Mouse (Mus musculus): Measurements from ENCODE around the gene Sall4. TPM values are rescaled to one million over a fixed set of nuclear protein-coding genes. Genes with fewer than 3 reads are reported as not detected.

The Sall4 gene
- total RNA-seq (2014; fragmentation: Nextera tagmentation): not detected in 2 replicates
- 0.06 and 0.11 TPM in 2 replicates for total RNA-seq (2017)
- not detected in 2 replicates for polyA plus RNA-seq (2012)

- peak within 1 kb of the TSS; percentile 16; the same call in 1 of the 2 replicates for H3K4me3 ChIP-seq (ENCODE audit: low read depth, low read length)
Observed at GRCm38 (mm10) chr2:168767582-168767981, at the start of gene Sall4. Gene Sall4, minus strand, starts transcription at chr2:168767943.

GRCm38 (mm10) chr2:168813243-168813642, 45.5 kb upstream of the Sall4 start:
- TF ChIP-seq CTCF (IDR thresholded peaks at IDR 0.05; ENCODE audit: low read depth, low read length) (no peak), TAL1 (conservative IDR thresholded peaks at IDR 0.05; ENCODE audit: low read depth, low read length) (no peak), GATA1 (IDR thresholded peaks at IDR 0.05; ENCODE audit: borderline replicate concordance, low read length) (no peak), POLR2AphosphoS5 (IDR thresholded peaks at IDR 0.05; ENCODE audit: insufficient replicate concordance, low read depth, low read length) (no peak), GATA2 (IDR thresholded peaks at IDR 0.05; ENCODE audit: borderline replicate concordance, low read depth, low read length) (no peak)
- DNase-seq (ENCODE audit: low spot score) (no peak), ATAC-seq (ENCODE audit: extremely low read depth, insufficient number of reproducible peaks, low FRiP score, poor library complexity, severe bottlenecking) (no peak)
- H3K36me3 ChIP-seq (replicated peaks): no peaks in the 10 kb centered on the region
- no peaks in the 10 kb centered on the region for H3K4me1 ChIP-seq (ENCODE audit: insufficient read depth, low read depth, low read length)
- no peak overlapping the region for H3K4me3 ChIP-seq (ENCODE audit: low read depth, low read length)
- H3K27me3 ChIP-seq (ENCODE audit: insufficient read depth, low read length): no peaks in the 10 kb centered on the region
- peaks cover 67% of the 10 kb centered on the region for H3K9me3 ChIP-seq (replicated peaks)

More at GRCm38 (mm10) chr2:168767582-168767981, at the start of gene Sall4:
- no peaks in the 10 kb centered on the region for H3K27me3 ChIP-seq (ENCODE audit: insufficient read depth, low read length)
- no peaks in the 10 kb centered on the region for H3K36me3 ChIP-seq (replicated peaks)
- DNase-seq (ENCODE audit: low spot score) (no peak), ATAC-seq (ENCODE audit: extremely low read depth, insufficient number of reproducible peaks, low FRiP score, poor library complexity, severe bottlenecking) (no peak)
- H3K9me3 ChIP-seq (replicated peaks): peaks cover 77% of the 10 kb centered on the region
- no peak for TF ChIP-seq GATA2 (IDR thresholded peaks at IDR 0.05; ENCODE audit: borderline replicate concordance, low read depth, low read length)
- no peak for TF ChIP-seq POLR2AphosphoS5 (IDR thresholded peaks at IDR 0.05; ENCODE audit: insufficient replicate concordance, low read depth, low read length)
- TF ChIP-seq TAL1 (conservative IDR thresholded peaks at IDR 0.05; ENCODE audit: low read depth, low read length): no peak
- no peak for TF ChIP-seq CTCF (IDR thresholded peaks at IDR 0.05; ENCODE audit: low read depth, low read length)
- no peak for TF ChIP-seq GATA1 (IDR thresholded peaks at IDR 0.05; ENCODE audit: borderline replicate concordance, low read length)
- no peaks in the 10 kb centered on the region for H3K4me1 ChIP-seq (ENCODE audit: insufficient read depth, low read depth, low read length)

GRCm38 (mm10) chr2:168809895-168810294, 42.2 kb upstream of the Sall4 start:
- Histone ChIP-seq H3K36me3 (replicated peaks) (no peaks in the 10 kb centered on the region), H3K9me3 (replicated peaks) (peaks cover 81% of the 10 kb centered on the region), H3K4me3 (ENCODE audit: low read depth, low read length) (no peak overlapping the region), H3K4me1 (ENCODE audit: insufficient read depth, low read depth, low read length) (no peaks in the 10 kb centered on the region), H3K27me3 (ENCODE audit: insufficient read depth, low read length) (no peaks in the 10 kb centered on the region)
- ATAC-seq (ENCODE audit: extremely low read depth, insufficient number of reproducible peaks, low FRiP score, poor library complexity, severe bottlenecking): no peak
- TF ChIP-seq GATA2 (IDR thresholded peaks at IDR 0.05; ENCODE audit: borderline replicate concordance, low read depth, low read length) (no peak), POLR2AphosphoS5 (IDR thresholded peaks at IDR 0.05; ENCODE audit: insufficient replicate concordance, low read depth, low read length) (no peak), CTCF (IDR thresholded peaks at IDR 0.05; ENCODE audit: low read depth, low read length) (no peak), TAL1 (conservative IDR thresholded peaks at IDR 0.05; ENCODE audit: low read depth, low read length) (no peak)
- DNase-seq (ENCODE audit: low spot score): no peak

GRCm38 (mm10) chr2:168807681-168808080, 39.9 kb upstream of the Sall4 start:
- no peaks in the 10 kb centered on the region for H3K4me1 ChIP-seq (ENCODE audit: insufficient read depth, low read depth, low read length)
- DNase-seq (ENCODE audit: low spot score) (no peak), ATAC-seq (ENCODE audit: extremely low read depth, insufficient number of reproducible peaks, low FRiP score, poor library complexity, severe bottlenecking) (no peak)
- no peaks in the 10 kb centered on the region for H3K27me3 ChIP-seq (ENCODE audit: insufficient read depth, low read length)
- no peak overlapping the region for H3K4me3 ChIP-seq (ENCODE audit: low read depth, low read length)
- TF ChIP-seq GATA1 (IDR thresholded peaks at IDR 0.05; ENCODE audit: borderline replicate concordance, low read length) (no peak), GATA2 (IDR thresholded peaks at IDR 0.05; ENCODE audit: borderline replicate concordance, low read depth, low read length) (no peak), POLR2AphosphoS5 (IDR thresholded peaks at IDR 0.05; ENCODE audit: insufficient replicate concordance, low read depth, low read length) (no peak), CTCF (IDR thresholded peaks at IDR 0.05; ENCODE audit: low read depth, low read length) (no peak), TAL1 (conservative IDR thresholded peaks at IDR 0.05; ENCODE audit: low read depth, low read length) (no peak)
- H3K36me3 ChIP-seq (replicated peaks): no peaks in the 10 kb centered on the region
- peaks cover 81% of the 10 kb centered on the region for H3K9me3 ChIP-seq (replicated peaks)

- ATAC-seq (ENCODE audit: extremely low read depth, insufficient number of reproducible peaks, low FRiP score, poor library complexity, severe bottlenecking): no peak
- Histone ChIP-seq H3K4me1 (ENCODE audit: insufficient read depth, low read depth, low read length) (no peaks in the 10 kb centered on the region), H3K27me3 (ENCODE audit: insufficient read depth, low read length) (no peaks in the 10 kb centered on the region), H3K4me3 (ENCODE audit: low read depth, low read length) (no peak overlapping the region), H3K9me3 (replicated peaks) (peaks cover 74% of the 10 kb centered on the region), H3K36me3 (replicated peaks) (no peaks in the 10 kb centered on the region)
- TF ChIP-seq CTCF (IDR thresholded peaks at IDR 0.05; ENCODE audit: low read depth, low read length) (no peak), POLR2AphosphoS5 (IDR thresholded peaks at IDR 0.05; ENCODE audit: insufficient replicate concordance, low read depth, low read length) (no peak), GATA2 (IDR thresholded peaks at IDR 0.05; ENCODE audit: borderline replicate concordance, low read depth, low read length) (no peak), GATA1 (IDR thresholded peaks at IDR 0.05; ENCODE audit: borderline replicate concordance, low read length) (no peak), TAL1 (conservative IDR thresholded peaks at IDR 0.05; ENCODE audit: low read depth, low read length) (no peak)
- DNase-seq (ENCODE audit: low spot score): no peak
Observed at GRCm38 (mm10) chr2:168803849-168804248, 36.1 kb upstream of the Sall4 start.

GRCm38 (mm10) chr2:168799326-168799725, 31.6 kb upstream of the Sall4 start:
- Histone ChIP-seq H3K4me3 (ENCODE audit: low read depth, low read length) (no peak overlapping the region), H3K27me3 (ENCODE audit: insufficient read depth, low read length) (no peaks in the 10 kb centered on the region), H3K36me3 (replicated peaks) (no peaks in the 10 kb centered on the region), H3K9me3 (replicated peaks) (peaks cover 70% of the 10 kb centered on the region), H3K4me1 (ENCODE audit: insufficient read depth, low read depth, low read length) (no peaks in the 10 kb centered on the region)
- ATAC-seq (ENCODE audit: extremely low read depth, insufficient number of reproducible peaks, low FRiP score, poor library complexity, severe bottlenecking): no peak
- DNase-seq (ENCODE audit: low spot score): no peak
- TF ChIP-seq GATA1 (IDR thresholded peaks at IDR 0.05; ENCODE audit: borderline replicate concordance, low read length): no peak
- no peak for TF ChIP-seq POLR2AphosphoS5 (IDR thresholded peaks at IDR 0.05; ENCODE audit: insufficient replicate concordance, low read depth, low read length)
- TF ChIP-seq TAL1 (conservative IDR thresholded peaks at IDR 0.05; ENCODE audit: low read depth, low read length): no peak
- no peak for TF ChIP-seq GATA2 (IDR thresholded peaks at IDR 0.05; ENCODE audit: borderline replicate concordance, low read depth, low read length)
- TF ChIP-seq CTCF (IDR thresholded peaks at IDR 0.05; ENCODE audit: low read depth, low read length): no peak

Data from G1E (cell line).